ENCODE assay signal across 7 mouse cellular contexts in genomic region chr6:99519052-99519451, GRCm38 (mm10). TPM values are rescaled to one million over a fixed set of nuclear protein-coding genes. Genes with fewer than 3 reads are reported as not detected.
DNase-seq lines count a peak whose midpoint lies in the region; ATAC-seq and TF ChIP-seq lines count a peak whose summit lies in the region.

No protein-coding gene starts in this region.

- DNase-seq in lung, embryonic 14.5 days: peak; percentile 27
- no peak for DNase-seq in lung, postnatal 14 days
- no peak for DNase-seq in gastrocnemius, postnatal 14 days
- no peak for DNase-seq in T-cell, adult 2 months (ENCODE audit: low spot score)

- H3K4me3 ChIP-seq in lung, embryonic 14.5 days (ENCODE audit: low read depth, low read length): peak overlapping the region; percentile 66
- peak overlapping the region; percentile 73; the same call in 1 of the 2 replicates for H3K4me3 ChIP-seq in embryonic facial prominence, embryonic 12.5 days
- peak overlapping the region; percentile 21 for H3K4me3 ChIP-seq in intestine, embryonic 15.5 days (replicated peaks)
- H3K4me3 ChIP-seq in stomach, embryonic 14.5 days (ENCODE audit: low read depth, low read length): peak overlapping the region; percentile 86

- H3K4me2 ChIP-seq in lung, embryonic 14.5 days: peak overlapping the region; percentile 94
- H3K4me2 ChIP-seq in embryonic facial prominence, embryonic 12.5 days (replicated peaks): peak overlapping the region; percentile 85
- peak overlapping the region; percentile 84 for H3K4me2 ChIP-seq in intestine, embryonic 15.5 days (replicated peaks)
- H3K4me2 ChIP-seq in stomach, embryonic 14.5 days (replicated peaks; ENCODE audit: low read depth, low read length): peak overlapping the region; percentile 73

- H3K9ac ChIP-seq in lung, embryonic 14.5 days: no peak overlapping the region
- H3K9ac ChIP-seq in embryonic facial prominence, embryonic 12.5 days: no peak overlapping the region
- H3K9ac ChIP-seq in intestine, embryonic 15.5 days: no peak overlapping the region
- no peak overlapping the region for H3K9ac ChIP-seq in stomach, embryonic 14.5 days (replicated peaks; ENCODE audit: low read depth, low read length)

- no peaks in the 10 kb centered on the region for H3K4me1 ChIP-seq in lung, embryonic 14.5 days (ENCODE audit: insufficient read depth)
- H3K4me1 ChIP-seq in embryonic facial prominence, embryonic 12.5 days: 0 out of 2 replicates have a peak, but pooled peaks cover 4% of the 10 kb centered on the region
- peaks cover 4% of the 10 kb centered on the region; the same call in 1 of the 2 replicates for H3K4me1 ChIP-seq in intestine, embryonic 15.5 days (replicated peaks)
- peaks cover 6% of the 10 kb centered on the region; the same call in 1 of the 2 replicates for H3K4me1 ChIP-seq in stomach, embryonic 14.5 days (ENCODE audit: control insufficient read depth, insufficient read depth, low read length)

- 35% methylated on average over 4 of the region's 4 CpGs for WGBS in lung, embryonic 14.5 days
- WGBS in embryonic facial prominence, embryonic 12.5 days: 9% methylated on average over 4 of the region's 4 CpGs
- 29% methylated on average over 4 of the region's 4 CpGs for WGBS in intestine, embryonic 15.5 days
- WGBS in stomach, embryonic 14.5 days: 29% methylated on average over 4 of the region's 4 CpGs

- no peaks in the 10 kb centered on the region for H3K36me3 ChIP-seq in lung, embryonic 14.5 days (ENCODE audit: insufficient read depth)
- no peaks in the 10 kb centered on the region for H3K36me3 ChIP-seq in embryonic facial prominence, embryonic 12.5 days
- no peaks in the 10 kb centered on the region for H3K36me3 ChIP-seq in intestine, embryonic 15.5 days
- no peaks in the 10 kb centered on the region for H3K36me3 ChIP-seq in stomach, embryonic 14.5 days (ENCODE audit: control insufficient read depth, insufficient read depth, low read length)

- ATAC-seq in lung, embryonic 14.5 days (ENCODE audit: insufficient read depth): no peak
- no peak for ATAC-seq in embryonic facial prominence, embryonic 12.5 days (ENCODE audit: insufficient number of reproducible peaks, insufficient read depth, low FRiP score, low TSS enrichment)
- no peak for ATAC-seq in intestine, embryonic 15.5 days
- no peak for ATAC-seq in stomach, embryonic 14.5 days (ENCODE audit: insufficient number of reproducible peaks, insufficient read depth, low FRiP score, low read depth)

- TF ChIP-seq CTCF in lung, embryonic 14.5 days (IDR thresholded peaks at IDR 0.05; ENCODE audit: low read depth): no peak

- H3K27me3 ChIP-seq in lung, embryonic 14.5 days (ENCODE audit: insufficient read depth, low read length): no peaks in the 10 kb centered on the region
- H3K27me3 ChIP-seq in embryonic facial prominence, embryonic 12.5 days: no peaks in the 10 kb centered on the region
- no peaks in the 10 kb centered on the region for H3K27me3 ChIP-seq in intestine, embryonic 15.5 days (replicated peaks)
- H3K27me3 ChIP-seq in stomach, embryonic 14.5 days (ENCODE audit: control insufficient read depth, insufficient read depth, low read length): no peaks in the 10 kb centered on the region

- intact Hi-C loops in gastrocnemius, postnatal 14 days (cut with DNase I; ENCODE audit: low total_unique reads): no loop called here

- H3K27ac ChIP-seq in lung, embryonic 14.5 days (ENCODE audit: low read depth): 0 out of 2 replicates have a peak overlapping the region, but pooled peaks have one; percentile 30
- H3K27ac ChIP-seq in embryonic facial prominence, embryonic 12.5 days: no peak overlapping the region
- H3K27ac ChIP-seq in intestine, embryonic 15.5 days: no peak overlapping the region
- no peak overlapping the region; the same call in 1 of the 2 replicates for H3K27ac ChIP-seq in stomach, embryonic 14.5 days (ENCODE audit: low read length)

- H3K9me3 ChIP-seq in lung, embryonic 14.5 days (ENCODE audit: low read depth, low read length): no peaks in the 10 kb centered on the region
- no peaks in the 10 kb centered on the region for H3K9me3 ChIP-seq in embryonic facial prominence, embryonic 12.5 days
- no peaks in the 10 kb centered on the region for H3K9me3 ChIP-seq in intestine, embryonic 15.5 days
- H3K9me3 ChIP-seq in stomach, embryonic 14.5 days (ENCODE audit: control insufficient read depth, low read depth, low read length): no peaks in the 10 kb centered on the region

RNA-seq across cellular contexts. Expression of gene Foxp1, which starts 3.5 kb away (rescaled TPM):
- 111 and 114 TPM in 2 replicates for polyA plus RNA-seq in lung, embryonic 14.5 days (2014; fragmentation: Nextera tagmentation; extraction: Ambion mirVana)
- 112 and 132 TPM in 2 replicates for polyA plus RNA-seq in embryonic facial prominence, embryonic 12.5 days (2016; fragmentation: Nextera tagmentation; extraction: Ambion mirVana)
- 87.2 and 103 TPM in 2 replicates for polyA plus RNA-seq in intestine, embryonic 15.5 days (2015; fragmentation: Nextera tagmentation; extraction: Ambion mirVana)
- polyA plus RNA-seq in stomach, embryonic 14.5 days (2014; fragmentation: Nextera tagmentation; extraction: Ambion mirVana): 190 TPM in 2 replicates
- total RNA-seq in gastrocnemius, postnatal 14 days (2021): 10 to 100 TPM; 18.0 to 20.7 TPM

Comparison
In these comparisons a context has a peak if more than half of its experiments do, and no peak if none do; other contexts are left out.
1. H3K4me3 ChIP-seq: peak in every context shown above with its lines; median percentile 86 in stomach, embryonic 14.5 days; 73 in embryonic facial prominence, embryonic 12.5 days; 66 in lung, embryonic 14.5 days; 21 in intestine, embryonic 15.5 days.